Mouse (Mus musculus): ENCODE data around the gene Dclk2. TPM values are rescaled to one million over a fixed set of nuclear protein-coding genes. Genes with fewer than 3 reads are reported as not detected.

Dclk2 gene
- polyA plus RNA-seq, 1 experiment = 48.4 TPM

GRCm38 (mm10) chr3:86851131-86851530 lies 69.5 kb downstream of the Dclk2 start:
- H3K4me1 ChIP-seq (ENCODE audit: control insufficient read depth, insufficient read depth, low read length) = peaks cover 9% of the 10 kb centered on the region
- TF ChIP-seq CTCF (IDR thresholded peaks at IDR 0.05; ENCODE audit: extremely low read depth, insufficient read depth, low read length) (no peak), POLR2A (IDR thresholded peaks at IDR 0.05; ENCODE audit: extremely low read depth, insufficient read depth, low read length) (no peak)
- no peak overlapping the region for H3K4me3 ChIP-seq (ENCODE audit: insufficient read depth, low read length)
- H3K27ac ChIP-seq (ENCODE audit: insufficient read depth, low read length) = no peak overlapping the region

DNA sequence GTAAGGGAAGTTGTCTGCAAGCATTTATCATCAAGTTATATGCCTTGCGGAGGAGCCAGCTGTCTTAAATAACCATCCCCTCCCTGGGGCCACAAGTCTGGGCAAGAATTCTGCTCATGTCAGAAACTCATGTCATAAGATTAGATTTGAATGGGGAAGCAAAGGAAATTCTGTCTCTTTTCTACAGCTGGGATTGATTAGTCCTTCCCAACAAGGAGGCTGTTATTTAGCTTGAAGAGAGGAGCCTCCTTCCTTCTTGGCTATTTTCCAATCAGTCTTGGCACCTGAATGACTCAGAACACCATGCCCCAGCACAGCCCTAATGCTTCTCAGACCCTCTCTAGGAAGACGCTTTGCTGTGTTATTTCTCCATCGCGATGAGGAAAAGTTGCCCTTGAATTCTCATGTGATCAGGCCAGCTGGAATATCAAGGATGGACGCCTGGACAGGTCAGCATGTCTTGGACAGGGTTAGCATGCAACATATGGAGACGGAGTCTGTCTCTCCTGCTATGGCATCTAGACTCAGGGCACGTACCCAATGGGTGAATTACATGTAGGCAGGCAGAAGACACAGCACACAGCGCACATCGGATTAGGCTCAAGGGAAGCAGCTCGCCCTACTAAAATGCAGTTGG lies 70.1 kb downstream of the Dclk2 start:
- TF ChIP-seq CTCF (IDR thresholded peaks at IDR 0.05; ENCODE audit: extremely low read depth, insufficient read depth, low read length) = no peak
- TF ChIP-seq POLR2A (IDR thresholded peaks at IDR 0.05; ENCODE audit: extremely low read depth, insufficient read depth, low read length) = no peak
- Histone ChIP-seq H3K4me3 (ENCODE audit: insufficient read depth, low read length) (no peak overlapping the region), H3K4me1 (ENCODE audit: control insufficient read depth, insufficient read depth, low read length) (peaks cover 9% of the 10 kb centered on the region)

GRCm38 (mm10) chr3:86849337-86849736 lies 71.3 kb downstream of the Dclk2 start:
- Histone ChIP-seq H3K27ac (ENCODE audit: insufficient read depth, low read length) (no peak overlapping the region), H3K4me1 (ENCODE audit: control insufficient read depth, insufficient read depth, low read length) (peaks cover 7% of the 10 kb centered on the region)

More for the DNA sequence above, 70.1 kb downstream of the Dclk2 start:
- H3K27ac ChIP-seq (ENCODE audit: insufficient read depth, low read length) = no peak overlapping the region

DNA sequence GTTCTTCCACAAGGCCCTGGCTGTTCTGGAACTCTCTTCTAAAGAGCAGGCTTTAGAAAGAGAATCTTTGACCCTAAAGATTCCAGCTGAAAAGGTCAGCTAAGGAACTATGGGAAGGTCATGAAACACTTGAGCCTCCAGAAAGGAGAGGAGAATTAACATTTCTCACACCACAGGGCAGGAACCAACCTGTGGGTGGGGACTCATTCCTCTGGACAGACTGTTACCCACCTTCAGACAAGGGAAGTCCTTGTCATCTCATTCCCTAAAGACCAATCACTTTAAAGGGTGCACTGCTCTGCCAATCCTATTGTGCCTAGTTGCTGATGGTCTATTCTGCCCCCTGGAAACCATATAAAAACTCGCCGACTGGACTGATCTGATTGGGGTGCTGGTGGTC lies 73.1 kb downstream of the Dclk2 start:
- Histone ChIP-seq H3K4me1 (ENCODE audit: control insufficient read depth, insufficient read depth, low read length) (peaks cover 7% of the 10 kb centered on the region), H3K27ac (ENCODE audit: insufficient read depth, low read length) (no peak overlapping the region), H3K4me3 (ENCODE audit: insufficient read depth, low read length) (no peak overlapping the region)
- no peak for TF ChIP-seq CTCF (IDR thresholded peaks at IDR 0.05; ENCODE audit: extremely low read depth, insufficient read depth, low read length)
- TF ChIP-seq POLR2A (IDR thresholded peaks at IDR 0.05; ENCODE audit: extremely low read depth, insufficient read depth, low read length) = no peak

More at GRCm38 (mm10) chr3:86849337-86849736, 71.3 kb downstream of the Dclk2 start:
- H3K4me3 ChIP-seq (ENCODE audit: insufficient read depth, low read length) = no peak overlapping the region
- TF ChIP-seq CTCF (IDR thresholded peaks at IDR 0.05; ENCODE audit: extremely low read depth, insufficient read depth, low read length) = no peak
- TF ChIP-seq POLR2A (IDR thresholded peaks at IDR 0.05; ENCODE audit: extremely low read depth, insufficient read depth, low read length) = no peak

- no peak overlapping the region for H3K4me3 ChIP-seq (ENCODE audit: insufficient read depth, low read length)
- no peak overlapping the region for H3K27ac ChIP-seq (ENCODE audit: insufficient read depth, low read length)
- no peak for TF ChIP-seq CTCF (IDR thresholded peaks at IDR 0.05; ENCODE audit: extremely low read depth, insufficient read depth, low read length)
- no peak for TF ChIP-seq POLR2A (IDR thresholded peaks at IDR 0.05; ENCODE audit: extremely low read depth, insufficient read depth, low read length)
- peaks cover 7% of the 10 kb centered on the region for H3K4me1 ChIP-seq (ENCODE audit: control insufficient read depth, insufficient read depth, low read length)
Measured at GRCm38 (mm10) chr3:86846036-86846435, 74.6 kb downstream of the Dclk2 start.

DNA sequence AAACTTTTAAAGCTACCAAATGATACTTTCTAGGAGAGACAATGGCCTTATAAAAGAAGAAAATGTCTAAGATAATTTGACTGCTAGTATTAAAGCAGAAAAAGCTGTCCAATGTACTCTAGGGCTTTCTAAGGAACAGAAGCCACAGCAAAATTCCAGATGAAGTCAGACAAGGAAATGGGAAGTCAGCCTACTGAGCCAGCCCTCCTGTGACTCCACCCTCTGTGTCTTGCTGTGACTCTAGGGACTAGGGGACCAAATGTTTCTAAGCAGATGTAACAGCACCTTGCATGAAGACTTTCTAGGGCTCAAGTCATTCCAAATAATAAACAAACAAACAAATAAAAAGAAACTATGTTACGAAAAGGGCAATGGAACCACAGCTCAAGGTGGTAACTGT lies 75.1 kb downstream of the Dclk2 start:
- TF ChIP-seq CTCF (IDR thresholded peaks at IDR 0.05; ENCODE audit: extremely low read depth, insufficient read depth, low read length) = no peak
- no peak for TF ChIP-seq POLR2A (IDR thresholded peaks at IDR 0.05; ENCODE audit: extremely low read depth, insufficient read depth, low read length)
- Histone ChIP-seq H3K4me3 (ENCODE audit: insufficient read depth, low read length) (no peak overlapping the region), H3K27ac (ENCODE audit: insufficient read depth, low read length) (no peak overlapping the region), H3K4me1 (ENCODE audit: control insufficient read depth, insufficient read depth, low read length) (peaks cover 3% of the 10 kb centered on the region)

GRCm38 (mm10) chr3:86844804-86845481 lies 75.7 kb downstream of the Dclk2 start:
- Histone ChIP-seq H3K4me1 (ENCODE audit: control insufficient read depth, insufficient read depth, low read length) (peaks cover 2% of the 10 kb centered on the region; the same call in 1 of the 2 replicates), H3K27ac (ENCODE audit: insufficient read depth, low read length) (0 out of 2 replicates have a peak overlapping the region, but pooled peaks have one; percentile 64), H3K4me3 (ENCODE audit: insufficient read depth, low read length) (no peak overlapping the region)
- TF ChIP-seq CTCF (IDR thresholded peaks at IDR 0.05; ENCODE audit: extremely low read depth, insufficient read depth, low read length) (no peak), POLR2A (IDR thresholded peaks at IDR 0.05; ENCODE audit: extremely low read depth, insufficient read depth, low read length) (no peak)

- Histone ChIP-seq H3K27ac (ENCODE audit: insufficient read depth, low read length) (no peak overlapping the region), H3K4me1 (ENCODE audit: control insufficient read depth, insufficient read depth, low read length) (peaks cover 2% of the 10 kb centered on the region), H3K4me3 (ENCODE audit: insufficient read depth, low read length) (no peak overlapping the region)
- TF ChIP-seq CTCF (IDR thresholded peaks at IDR 0.05; ENCODE audit: extremely low read depth, insufficient read depth, low read length) = no peak
- TF ChIP-seq POLR2A (IDR thresholded peaks at IDR 0.05; ENCODE audit: extremely low read depth, insufficient read depth, low read length) = no peak
Measured at GRCm38 (mm10) chr3:86842461-86842860, 78.2 kb downstream of the Dclk2 start.

GRCm38 (mm10) chr3:86839606-86840005 lies 81.0 kb downstream of the Dclk2 start:
- Histone ChIP-seq H3K4me3 (ENCODE audit: insufficient read depth, low read length) (no peak overlapping the region), H3K4me1 (ENCODE audit: control insufficient read depth, insufficient read depth, low read length) (peaks cover 5% of the 10 kb centered on the region), H3K27ac (ENCODE audit: insufficient read depth, low read length) (no peak overlapping the region)
- no peak for TF ChIP-seq CTCF (IDR thresholded peaks at IDR 0.05; ENCODE audit: extremely low read depth, insufficient read depth, low read length)
- TF ChIP-seq POLR2A (IDR thresholded peaks at IDR 0.05; ENCODE audit: extremely low read depth, insufficient read depth, low read length) = no peak

DNA sequence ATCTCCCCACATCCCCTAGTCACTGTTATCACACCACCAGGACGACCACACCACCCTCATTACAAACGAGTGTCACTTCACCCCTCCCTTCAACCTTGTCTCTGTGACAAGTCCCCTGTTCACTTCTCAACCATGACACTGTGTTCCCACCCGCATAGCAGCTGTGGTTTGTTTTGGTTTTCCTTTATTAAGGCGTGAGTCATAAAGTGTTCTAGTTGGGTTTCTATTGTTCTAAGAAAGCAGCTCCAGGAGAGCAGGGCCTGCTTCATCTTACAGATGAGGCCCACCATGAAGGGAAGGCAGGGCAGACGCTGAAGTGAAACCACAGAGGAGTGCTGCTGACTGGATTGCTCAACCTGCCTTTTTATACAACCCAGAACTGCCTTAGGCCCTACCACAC lies 83.3 kb downstream of the Dclk2 start:
- Histone ChIP-seq H3K4me3 (ENCODE audit: insufficient read depth, low read length) (no peak overlapping the region), H3K27ac (ENCODE audit: insufficient read depth, low read length) (no peak overlapping the region), H3K4me1 (ENCODE audit: control insufficient read depth, insufficient read depth, low read length) (peaks cover 7% of the 10 kb centered on the region)
- TF ChIP-seq CTCF (IDR thresholded peaks at IDR 0.05; ENCODE audit: extremely low read depth, insufficient read depth, low read length) (no peak), POLR2A (IDR thresholded peaks at IDR 0.05; ENCODE audit: extremely low read depth, insufficient read depth, low read length) (no peak)

Measured in cortical plate, adult 2 months (tissue).